In genomic region chr9:29524109-29524508, GRCm38 (mm10) we compare ENCODE assay signal across 19 mouse cellular contexts.
DNase-seq lines count a peak whose midpoint lies in the region; ATAC-seq lines count a peak whose summit lies in the region.
"Had no signal": no experiment of that assay in that cellular context is flagged by ENCODE, and none has a peak within 500 bp of the region (broad histone marks: within the 10 kb centered on the region; RNA-seq: fewer than 3 reads in every experiment).

No protein-coding gene starts in this region.

- no peak for DNase-seq in cerebellum, postnatal 4 days (ENCODE audit: low spot score in 2 of 2)
- peak; percentile 93 for DNase-seq in brain, adult 2 months (ENCODE audit: low read depth, low spot score)
- peak; percentile 66 for DNase-seq in cerebellum, adult 8-10 months
- DNase-seq in cerebellum, postnatal 25 days = peak; percentile 60 to 70
- no peak for DNase-seq in right cerebral cortex, postnatal 10 days (ENCODE audit: low spot score in 2 of 2)
- DNase-seq in adrenal gland, adult 8-10 months = no peak
- DNase-seq: adrenal gland, adult 2 months; gastrocnemius, postnatal 25 days; heart, adult 11 months; heart, postnatal 36 days; kidney, adult 2 months; kidney, postnatal 36 days; liver, embryonic 13.5 days; lung, adult 18-20 months; midbrain, embryonic 14.5 days; right cerebral cortex, postnatal 14 days had no signal

- peak; percentile 76; the same call in 1 of the 2 replicates for ATAC-seq in cerebellum, adult (ENCODE audit: insufficient number of reproducible peaks, low FRiP score, low TSS enrichment)
- ATAC-seq: activated CD4-positive, CD25-positive, alpha-beta regulatory T cell, adult 4 months; lung, postnatal 0 days had no signal

Comparison
In these comparisons a context has a peak if more than half of its experiments do, and no peak if none do; other contexts are left out.
1. DNase-seq: peak in brain, adult 2 months (single experiment), cerebellum, adult 8-10 months (single experiment) and cerebellum, postnatal 25 days (2 of 2); none in cerebellum, postnatal 4 days (0 of 2), right cerebral cortex, postnatal 10 days (0 of 2) and adrenal gland, adult 8-10 months (single experiment).